Mouse (Mus musculus) brown adipose tissue, adult 24 weeks (tissue): ENCODE measurements around the gene Patl2. TPM values are rescaled to one million over a fixed set of nuclear protein-coding genes. Genes with fewer than 3 reads are reported as not detected.
"Not testable (repeated sequence)": the region's sequence is repeated elsewhere in the genome, so short reads cannot be mapped to it uniquely, and the experiment has no call there.

Source experiments
- H3K27ac ChIP-seq: fragments of 200-500 bp; replicated peaks from 2 replicates; pipeline ENCODE4 v1.5.1; 2012; ENCODE audit warnings: low read depth, mild to moderate bottlenecking, low read length
- H3K4me1 ChIP-seq: fragments of 200-500 bp; 2 replicates; pipeline ENCODE4 v1.6.1; 2012; ENCODE audit warnings: low read length, mixed read lengths; ENCODE audit not compliant: control insufficient read depth, insufficient read depth, insufficient read length
- H3K4me3 ChIP-seq: fragments of 200-500 bp; 2 replicates; pipeline ENCODE4 v1.5.1; 2012; ENCODE audit warnings: low read depth, mild to moderate bottlenecking, low read length, moderate library complexity; ENCODE audit not compliant: insufficient read depth
- polyA plus RNA-seq: library from polyadenylated mRNA; stranded (reverse); fragments of >200 nt; gene quantifications from 2 replicates; pipeline ENCODE4 v1.2.4, GENCODE M21; 2012; ENCODE audit not compliant: missing spikeins, insufficient read depth, insufficient read length

Patl2 gene
- polyA plus RNA-seq, 1 experiment, result not detected

DNA sequence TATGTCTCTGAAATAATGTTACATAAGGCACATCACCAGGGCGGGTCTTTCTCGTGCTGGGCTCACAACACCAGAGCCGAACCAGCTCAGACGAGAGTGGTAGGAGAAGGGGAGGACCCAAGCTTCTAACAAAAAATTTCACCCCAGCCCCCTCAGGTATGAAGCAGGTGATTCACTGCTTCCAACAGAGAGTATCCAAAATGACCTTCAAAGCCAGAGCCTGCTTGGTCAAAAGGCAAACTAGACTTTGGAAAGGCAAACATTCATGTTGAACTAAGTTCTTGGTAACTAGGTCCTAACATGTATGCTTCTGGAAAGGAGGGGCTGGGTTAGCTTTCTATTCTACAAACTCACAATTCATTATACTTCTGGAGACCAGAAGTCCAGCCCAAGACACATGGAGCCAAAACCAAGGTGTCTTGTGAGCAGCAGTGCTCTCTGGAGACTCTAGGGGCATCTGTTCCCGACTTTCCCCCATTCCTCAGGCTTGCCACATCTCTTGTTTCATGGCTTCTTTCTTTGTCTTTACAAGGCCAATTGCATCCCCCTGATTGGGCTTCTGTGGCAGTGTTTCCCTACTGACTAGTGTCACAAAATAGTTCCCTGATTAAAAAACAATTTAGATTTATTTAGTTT is 44.5 kb downstream of the Patl2 start:
- H3K4me1 ChIP-seq, result peaks cover 2% of the 10 kb centered on the region; the same call in 1 of the 2 replicates
- no peak overlapping the region for H3K27ac ChIP-seq
- H3K4me3 ChIP-seq, result no peak overlapping the region

DNA sequence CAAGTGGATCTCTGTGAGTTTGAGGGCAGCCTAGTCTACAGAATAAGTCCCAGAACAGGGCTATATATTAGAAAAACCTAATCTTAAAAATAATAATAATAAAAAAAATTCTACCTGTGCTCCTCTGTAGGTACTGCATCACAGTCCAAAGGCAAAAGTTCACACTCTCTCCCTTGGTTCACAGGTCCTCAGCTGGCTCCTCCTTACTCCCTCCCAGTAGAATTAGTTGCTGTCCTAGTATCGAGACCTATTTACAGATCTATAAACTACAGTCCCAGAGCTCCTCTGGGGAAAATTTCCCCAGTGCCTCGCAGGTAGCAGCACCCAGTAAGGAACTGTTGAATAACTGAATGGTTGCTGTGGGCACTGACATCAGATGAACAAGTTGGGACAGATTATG is 45.2 kb downstream of the Patl2 start:
- no peak overlapping the region for H3K4me3 ChIP-seq
- H3K27ac ChIP-seq, result no peak overlapping the region
- 0 out of 2 replicates have a peak, but pooled peaks cover 2% of the 10 kb centered on the region for H3K4me1 ChIP-seq

DNA sequence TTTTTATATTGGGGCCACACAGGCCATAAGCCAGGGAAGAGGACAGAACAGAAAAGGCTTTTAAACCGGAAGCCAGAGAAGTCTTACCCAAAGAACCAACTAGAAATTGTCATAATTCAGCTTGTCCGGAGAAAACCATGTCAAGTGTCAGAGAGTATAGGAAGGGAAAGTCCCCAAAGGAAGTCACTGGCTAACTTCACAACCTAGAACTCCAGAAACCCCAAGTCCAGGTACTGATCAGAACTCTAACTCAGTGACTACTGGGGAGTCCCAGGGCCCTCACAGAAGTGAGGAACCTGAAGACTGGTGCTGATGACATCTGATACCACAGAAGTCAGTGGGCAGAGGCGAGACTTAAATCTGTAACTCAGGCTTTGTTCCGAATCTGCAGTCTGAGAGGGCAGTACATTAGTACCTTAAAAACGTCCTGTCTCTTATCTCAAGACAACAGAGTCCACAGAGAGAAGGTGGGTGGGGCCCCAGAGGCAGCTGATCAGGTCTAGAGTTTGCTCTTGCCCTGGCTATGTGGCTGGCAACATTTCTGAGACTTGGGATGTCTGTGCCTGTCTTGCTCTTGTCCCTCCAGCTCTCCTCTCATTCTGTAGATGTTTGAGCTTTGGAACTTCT is 48.0 kb downstream of the Patl2 start:
- Histone ChIP-seq H3K4me3 (no peak overlapping the region), H3K27ac (no peak overlapping the region), H3K4me1 (no peaks in the 10 kb centered on the region)

DNA sequence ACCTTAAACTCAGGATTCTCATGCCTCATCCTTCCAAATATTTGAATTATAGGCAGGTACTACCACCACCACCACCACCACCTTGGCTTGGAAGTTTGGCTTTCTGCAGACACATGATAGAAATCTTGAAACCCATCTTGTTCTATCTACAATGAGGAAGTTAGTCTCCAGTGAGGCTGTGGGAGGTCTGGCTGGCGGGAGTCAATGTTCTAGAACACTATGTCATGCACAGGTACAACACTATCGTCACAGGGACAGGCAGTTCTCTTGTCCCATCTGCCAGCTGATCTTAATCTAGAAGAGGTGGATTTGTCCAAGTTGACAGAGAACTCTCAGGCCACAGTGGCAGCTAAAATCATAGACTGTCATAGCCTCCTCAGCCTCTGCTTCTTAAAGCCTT is 53.4 kb downstream of the Patl2 start:
- no peak overlapping the region for H3K4me3 ChIP-seq
- H3K27ac ChIP-seq, result no peak overlapping the region
- no peaks in the 10 kb centered on the region for H3K4me1 ChIP-seq

DNA sequence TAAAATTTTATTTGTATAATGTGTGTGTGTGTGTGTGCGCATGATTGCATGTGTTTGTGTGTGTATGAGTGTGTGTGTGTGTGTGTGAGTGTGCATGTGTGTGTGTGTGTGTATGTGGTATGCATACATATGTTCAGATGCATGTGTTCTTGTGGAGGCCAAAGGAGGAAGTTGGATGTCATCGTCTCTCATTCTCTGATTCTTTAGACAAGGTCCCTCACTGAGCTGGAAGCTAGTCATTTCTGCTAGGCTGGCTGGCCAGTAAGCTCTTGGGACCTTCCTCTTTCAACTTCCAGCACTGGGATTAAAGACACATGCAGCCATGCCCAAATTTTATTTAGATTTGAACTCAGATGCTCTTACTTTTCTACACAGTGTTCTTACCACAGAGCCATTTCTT is 53.9 kb downstream of the Patl2 start:
- no peak overlapping the region for H3K27ac ChIP-seq
- H3K4me3 ChIP-seq, result no peak overlapping the region
- peaks cover 2% of the 10 kb centered on the region; the same call in 1 of the 2 replicates for H3K4me1 ChIP-seq

DNA sequence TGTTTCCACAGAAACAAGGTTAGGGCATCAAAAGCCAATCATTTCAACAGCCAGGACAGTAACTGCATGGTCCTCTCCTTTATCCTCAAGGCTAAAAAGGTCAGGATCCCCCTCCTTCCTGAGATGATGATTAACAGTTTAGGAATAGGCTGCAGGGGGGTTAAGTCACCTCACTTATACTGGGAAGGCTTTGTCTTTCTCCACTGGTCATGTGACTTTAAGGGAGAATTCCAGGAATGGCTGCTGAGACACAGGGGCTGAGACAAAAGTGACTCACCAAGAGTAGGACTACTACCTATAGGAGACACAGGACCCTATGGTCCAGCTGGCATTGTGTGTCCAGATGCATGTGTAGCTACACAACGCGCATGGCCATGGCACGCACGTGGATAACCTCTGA is 58.4 kb downstream of the Patl2 start:
- peaks cover 8% of the 10 kb centered on the region for H3K4me1 ChIP-seq
- H3K4me3 ChIP-seq, result no peak overlapping the region
- no peak overlapping the region for H3K27ac ChIP-seq

DNA sequence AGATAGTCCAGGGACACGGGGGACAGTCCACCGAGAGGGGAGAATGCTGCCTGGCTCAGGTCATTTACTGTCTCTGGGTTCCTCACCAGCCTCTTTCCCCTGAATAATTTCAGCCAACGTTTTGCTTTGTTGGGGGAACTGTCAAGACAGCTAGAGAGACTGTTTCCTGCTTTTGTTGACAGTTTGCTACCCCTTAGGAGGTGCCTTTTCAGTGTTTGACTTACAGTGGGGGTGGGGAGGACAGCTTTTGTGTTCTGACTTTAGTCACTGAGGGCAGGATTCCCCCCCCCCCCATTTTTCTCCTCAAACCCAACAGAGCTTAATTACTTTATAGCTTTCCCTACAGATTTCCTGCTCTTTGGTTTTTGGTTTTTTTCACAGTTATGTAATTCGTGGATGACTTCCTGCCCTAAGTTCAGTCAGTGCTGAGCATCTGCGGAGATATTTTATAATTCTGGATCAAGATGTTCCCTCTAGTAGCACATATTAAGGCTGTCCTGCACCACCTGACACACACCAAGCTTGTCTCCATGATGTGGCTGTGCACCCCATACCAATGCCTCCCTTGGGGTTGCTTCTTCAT is 59.1 kb downstream of the Patl2 start:
- Histone ChIP-seq H3K4me3 (no peak overlapping the region), H3K27ac (peak overlapping the region; percentile 32; the same call in 1 of the 2 replicates), H3K4me1 (peaks cover 8% of the 10 kb centered on the region)

DNA sequence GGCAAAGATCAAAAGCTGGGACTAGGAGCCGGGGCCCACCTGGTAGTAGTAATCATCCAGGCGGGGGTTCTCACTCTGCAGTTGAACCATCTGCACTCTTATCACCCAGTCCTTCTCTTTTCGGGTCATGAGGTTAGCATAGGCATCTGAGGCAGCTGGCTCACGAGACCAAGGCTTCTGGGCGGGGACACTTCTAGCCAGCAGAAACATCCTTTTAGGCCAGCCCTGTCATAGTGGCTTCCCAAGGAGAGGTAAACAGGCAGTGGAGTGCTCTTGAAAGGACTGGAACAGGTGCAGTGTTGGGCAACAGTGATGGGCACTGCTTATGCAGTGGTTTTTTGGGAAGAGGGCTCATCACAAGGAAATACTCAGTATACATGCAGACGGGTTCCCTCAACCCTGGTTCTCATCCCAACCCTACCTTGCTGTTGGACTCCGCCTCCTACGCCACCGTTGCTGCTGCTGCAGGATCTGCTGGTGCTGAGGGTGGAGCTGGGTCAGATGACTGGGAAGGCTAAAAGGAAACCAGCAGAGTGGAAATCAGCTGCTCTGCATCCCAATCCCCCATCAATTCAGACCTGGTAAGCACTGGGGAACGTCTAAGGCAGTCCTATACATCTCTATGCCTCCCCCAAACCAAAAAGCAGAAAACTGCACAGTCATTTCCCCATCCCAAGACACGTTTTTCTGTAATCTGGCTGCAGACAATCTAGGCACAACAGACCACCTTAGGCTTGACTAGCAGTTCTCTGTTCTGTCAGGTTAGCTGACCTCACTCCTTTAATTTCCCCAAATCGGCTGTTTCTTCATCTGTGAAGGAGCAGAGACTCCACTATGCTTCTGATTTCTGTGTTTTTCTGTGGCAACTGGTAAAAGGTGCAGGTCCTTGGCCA is 60.1 kb downstream of the Patl2 start:
- Histone ChIP-seq H3K4me1 (peaks cover 8% of the 10 kb centered on the region), H3K4me3 (no peak overlapping the region), H3K27ac (no peak overlapping the region)

DNA sequence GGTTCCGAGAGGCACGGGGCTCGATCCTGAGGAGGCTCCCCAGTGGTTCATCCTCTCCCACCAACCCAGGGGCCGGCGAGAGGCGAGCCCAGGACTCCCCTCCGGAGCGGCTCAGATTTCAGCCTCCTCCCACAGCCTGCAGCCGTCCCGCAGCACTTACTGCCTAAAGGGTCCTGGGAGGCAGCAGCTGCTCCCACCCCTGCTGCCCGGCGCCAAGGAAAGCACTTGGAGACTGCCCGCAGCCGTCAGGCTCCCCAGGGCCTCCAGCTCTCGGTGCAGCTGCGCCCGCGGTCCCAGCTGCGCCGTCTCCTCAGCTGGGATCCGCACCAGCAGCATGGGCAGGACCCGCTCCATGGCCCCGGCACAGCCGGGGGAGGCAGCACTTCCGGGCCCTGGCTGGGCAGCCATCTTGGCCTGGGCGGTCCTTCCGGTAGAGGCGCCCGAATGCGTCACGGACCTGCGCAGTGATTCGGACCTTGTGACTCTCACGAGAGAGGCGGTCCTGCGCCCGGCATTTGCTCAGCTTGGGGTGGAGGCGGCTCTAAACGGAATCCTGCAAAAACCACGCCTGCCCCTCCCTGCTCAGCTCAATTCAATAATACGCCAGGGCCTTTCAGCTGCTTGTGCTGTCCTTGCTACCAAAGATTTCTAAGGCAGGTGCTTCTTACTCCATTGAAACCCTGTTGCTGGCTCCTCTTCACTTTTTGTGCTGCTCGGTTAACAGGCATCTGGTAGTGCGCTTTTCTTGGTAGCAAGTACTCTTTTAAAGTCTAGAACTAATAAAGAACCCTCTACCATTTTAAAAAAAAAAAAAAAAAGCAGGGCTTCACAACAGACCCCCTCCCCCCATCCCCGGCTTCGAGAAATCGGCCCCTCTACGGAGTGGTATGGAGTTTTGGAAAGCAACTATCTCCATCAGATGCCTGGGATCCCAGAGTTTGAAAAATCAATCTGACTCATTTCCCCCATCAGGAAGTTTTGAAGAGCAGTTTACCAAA is 67.7 kb downstream of the Patl2 start, which contains the start of gene Spg11:
Gene Spg11, minus strand, starts transcription at position 426 of the 998 bp plus-strand sequence.
- Histone ChIP-seq H3K4me1 (no peaks in the 10 kb centered on the region), H3K27ac (peak within 1 kb of the TSS; percentile 87), H3K4me3 (peak within 1 kb of the TSS; percentile 95)

DNA sequence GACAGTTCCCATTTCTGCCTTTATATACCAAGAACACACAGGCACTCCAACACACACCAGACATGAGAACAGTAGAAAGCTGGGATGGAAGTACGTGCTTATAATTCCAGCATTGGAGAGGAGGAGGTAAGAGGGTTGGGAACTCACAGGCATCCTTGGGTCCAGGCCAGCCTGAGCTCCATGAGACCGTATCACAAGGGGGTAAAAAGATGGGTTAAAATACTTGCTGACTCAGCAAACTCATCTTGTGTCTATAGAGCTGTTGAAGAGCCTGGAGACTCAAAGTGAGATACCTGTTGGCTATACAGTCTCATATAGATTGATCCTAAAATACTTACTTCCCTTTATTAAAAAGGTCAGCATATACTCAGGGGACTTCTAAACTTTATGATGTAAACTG is 69.1 kb downstream of the Patl2 start:
- no peak overlapping the region for H3K27ac ChIP-seq
- no peaks in the 10 kb centered on the region for H3K4me1 ChIP-seq
- H3K4me3 ChIP-seq, result no peak overlapping the region

DNA sequence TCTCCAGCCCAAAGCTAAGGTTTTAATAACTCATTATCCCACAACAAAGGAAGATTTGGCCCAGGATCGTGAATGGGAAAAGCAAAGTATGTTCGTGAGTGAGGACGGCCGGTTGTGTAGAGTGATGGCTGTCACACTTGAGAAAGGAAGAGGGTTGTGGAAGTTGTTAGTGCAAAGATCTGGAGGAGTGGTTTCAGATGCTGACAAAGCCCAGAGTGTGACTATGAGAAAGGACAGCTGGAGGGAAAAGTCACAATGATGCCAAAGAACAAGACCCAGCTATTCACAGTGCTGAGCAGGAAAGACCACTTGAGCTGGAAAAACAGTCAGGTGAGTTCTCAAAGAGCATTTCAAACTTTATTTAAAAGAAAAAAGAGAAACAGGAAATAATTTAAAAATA is 76.3 kb downstream of the Patl2 start:
- Histone ChIP-seq H3K4me1 (no peaks in the 10 kb centered on the region), H3K27ac (no peak overlapping the region), H3K4me3 (no peak overlapping the region)

DNA sequence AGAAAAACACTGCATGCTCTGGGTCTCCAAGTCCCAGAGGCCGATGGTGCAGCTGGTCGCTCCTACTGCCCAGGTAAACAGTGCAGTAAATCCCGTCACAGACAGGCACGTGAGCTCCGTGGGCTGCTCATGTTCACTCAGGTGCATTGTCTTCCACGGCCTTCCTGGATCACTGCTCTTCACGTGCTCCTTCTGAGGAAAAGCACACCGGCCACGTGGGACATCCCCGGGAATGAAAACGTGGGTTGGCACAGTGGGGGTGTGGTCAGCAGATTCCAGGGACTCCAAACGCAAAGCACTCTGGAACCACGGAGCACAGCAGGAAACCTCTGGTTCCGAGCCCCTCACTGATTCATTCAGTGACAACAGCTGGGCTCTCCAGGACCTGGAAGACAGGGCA is 77.9 kb downstream of the Patl2 start:
- H3K4me1 ChIP-seq, result no peaks in the 10 kb centered on the region
- H3K4me3 ChIP-seq, result no peak overlapping the region
- H3K27ac ChIP-seq, result no peak overlapping the region

DNA sequence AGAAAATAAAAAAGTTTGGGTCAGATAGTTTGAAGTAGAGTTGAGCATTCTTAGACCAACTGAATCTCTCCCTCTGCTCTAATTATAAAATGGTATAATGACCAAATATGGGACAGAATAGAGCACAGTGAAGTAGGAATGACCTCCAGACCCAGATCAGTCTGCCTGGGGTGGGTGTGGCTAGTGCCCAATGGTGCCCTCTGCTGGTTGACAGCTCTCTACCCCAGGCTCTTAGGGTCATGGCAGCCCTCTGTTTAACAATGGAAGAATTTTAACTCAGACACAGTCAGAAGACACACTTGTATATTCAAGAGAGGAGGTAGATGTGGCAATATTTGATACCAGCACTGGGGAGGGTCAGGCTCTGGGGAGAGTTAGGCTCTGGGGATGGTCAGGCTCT is 83.9 kb downstream of the Patl2 start:
- H3K4me1 ChIP-seq, result no peaks in the 10 kb centered on the region
- H3K27ac ChIP-seq, result no peak overlapping the region
- H3K4me3 ChIP-seq, result no peak overlapping the region

DNA sequence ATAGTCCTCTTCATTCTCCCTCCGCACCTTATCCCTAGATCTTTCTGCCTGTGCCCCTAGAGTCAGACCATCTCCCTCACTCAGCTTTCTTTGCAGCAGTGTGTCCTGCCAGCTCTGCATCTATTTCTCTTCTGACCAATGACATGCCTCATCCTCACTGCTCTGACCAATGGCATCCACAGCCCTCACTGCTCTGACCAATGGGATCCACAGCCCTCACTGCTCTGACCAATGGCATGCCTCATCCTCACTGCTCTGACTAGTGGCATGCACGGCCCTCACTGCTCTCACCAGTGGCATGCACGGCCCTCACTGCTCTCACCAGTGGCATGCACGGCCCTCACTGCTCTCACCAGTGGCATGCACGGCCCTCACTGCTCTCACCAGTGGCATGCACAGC is 88.3 kb downstream of the Patl2 start:
- not testable (repeated sequence) for H3K4me1 ChIP-seq, H3K4me3 ChIP-seq, H3K27ac ChIP-seq
